9 mouse cellular contexts compared by ENCODE assay signal in the genomic region with DNA sequence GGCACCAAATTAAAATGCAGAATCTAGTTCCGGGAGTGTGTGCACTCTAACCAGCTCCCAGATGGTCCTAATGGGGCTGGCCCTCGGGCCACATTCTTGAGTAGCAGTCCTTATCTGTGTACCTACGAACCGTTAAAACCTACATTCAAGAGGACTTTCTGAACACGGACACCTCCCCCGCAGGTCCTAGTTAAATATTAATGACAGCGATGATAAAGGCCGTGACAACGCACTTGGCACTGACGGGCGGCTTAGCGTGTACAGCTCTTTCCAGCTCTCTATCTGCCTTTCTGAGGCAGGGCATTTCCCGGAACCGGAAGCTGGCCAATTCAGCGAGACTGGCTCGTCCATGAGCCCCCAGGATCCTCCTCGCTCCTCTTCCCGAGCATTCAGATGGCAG. TPM values are rescaled to one million over a fixed set of nuclear protein-coding genes. Genes with fewer than 3 reads are reported as not detected.
DNase-seq lines count a peak whose midpoint lies in the region; ATAC-seq and TF ChIP-seq lines count a peak whose summit lies in the region.
"Had no signal": no experiment of that assay in that cellular context is flagged by ENCODE, and none has a peak within 500 bp of the region (broad histone marks: within the 10 kb centered on the region; RNA-seq: fewer than 3 reads in every experiment).

No protein-coding gene starts in this region.

- H3K36me3 ChIP-seq in intestine, embryonic 16.5 days (ENCODE audit: control insufficient read depth, insufficient read depth, low read length): no peaks in the 10 kb centered on the region
- H3K36me3 ChIP-seq in liver, postnatal 0 days (replicated peaks; ENCODE audit: insufficient read depth, low read length): no peaks in the 10 kb centered on the region
- H3K36me3 ChIP-seq in stomach, postnatal 0 days (ENCODE audit: control insufficient read depth, insufficient read depth, low read length): no peaks in the 10 kb centered on the region
- H3K36me3 ChIP-seq: embryonic facial prominence, embryonic 13.5 days had no signal

- no peak overlapping the region for H3K9ac ChIP-seq in intestine, embryonic 16.5 days (ENCODE audit: low read depth, low read length)
- 0 out of 2 replicates have a peak overlapping the region, but pooled peaks have one; percentile 3 for H3K9ac ChIP-seq in liver, postnatal 0 days (replicated peaks)
- no peak overlapping the region for H3K9ac ChIP-seq in stomach, postnatal 0 days (ENCODE audit: low read length)
- H3K9ac ChIP-seq: embryonic facial prominence, embryonic 13.5 days had no signal

- 0 out of 2 replicates have a peak overlapping the region, but pooled peaks have one; percentile 14 for H3K4me2 ChIP-seq in intestine, embryonic 16.5 days (ENCODE audit: low read depth, low read length)
- H3K4me2 ChIP-seq in liver, postnatal 0 days (ENCODE audit: low read depth, low read length): peak overlapping the region; percentile 50
- peak overlapping the region; percentile 32; the same call in 1 of the 2 replicates for H3K4me2 ChIP-seq in stomach, postnatal 0 days (replicated peaks; ENCODE audit: low read depth)
- H3K4me2 ChIP-seq: embryonic facial prominence, embryonic 13.5 days had no signal

- no peak overlapping the region for H3K4me3 ChIP-seq in intestine, embryonic 16.5 days (ENCODE audit: low read length)
- H3K4me3 ChIP-seq in liver, postnatal 0 days (ENCODE audit: low read depth, low read length): no peak overlapping the region
- H3K4me3 ChIP-seq in stomach, postnatal 0 days (ENCODE audit: low read depth, low read length): no peak overlapping the region
- H3K4me3 ChIP-seq in layer of hippocampus, adult 2 months: no peak overlapping the region
- H3K4me3 ChIP-seq: embryonic facial prominence, embryonic 13.5 days had no signal

- WGBS in intestine, embryonic 16.5 days: 48% methylated on average over 18 of the region's 18 CpGs
- WGBS in liver, postnatal 0 days (ENCODE audit: insufficient replicate concordance): 36% methylated on average over 18 of the region's 18 CpGs
- 41% methylated on average over 18 of the region's 18 CpGs for WGBS in stomach, postnatal 0 days

- peak; percentile 8 for DNase-seq in ovary, adult 18-20 months (ENCODE audit: low spot score)
- DNase-seq in ovary, postnatal 10 days (ENCODE audit: low spot score): no peak
- DNase-seq in liver, postnatal 0 days: peak; percentile 78
- DNase-seq in stomach, postnatal 0 days (ENCODE audit: low spot score): peak; percentile 90
- DNase-seq in spleen, adult 18-20 months: no peak
- no peak for DNase-seq in layer of hippocampus, adult 2 months (ENCODE audit: low spot score in 2 of 2)
- DNase-seq in thymus, postnatal 36 days: no peak

- no peaks in the 10 kb centered on the region for H3K9me3 ChIP-seq in intestine, embryonic 16.5 days (ENCODE audit: control insufficient read depth, low read length)
- H3K9me3 ChIP-seq in liver, postnatal 0 days (ENCODE audit: low read length): no peaks in the 10 kb centered on the region
- no peaks in the 10 kb centered on the region for H3K9me3 ChIP-seq in stomach, postnatal 0 days (ENCODE audit: control insufficient read depth, low read length)
- H3K9me3 ChIP-seq: embryonic facial prominence, embryonic 13.5 days had no signal

- H3K27ac ChIP-seq in intestine, embryonic 16.5 days (ENCODE audit: low read length): peak overlapping the region; percentile 75
- H3K27ac ChIP-seq in liver, postnatal 0 days (ENCODE audit: low read depth): peak overlapping the region; percentile 42; the same call in 1 of the 2 replicates
- peak overlapping the region; percentile 25 for H3K27ac ChIP-seq in stomach, postnatal 0 days (replicated peaks)
- H3K27ac ChIP-seq in layer of hippocampus, adult 2 months: no peak overlapping the region
- H3K27ac ChIP-seq: embryonic facial prominence, embryonic 13.5 days had no signal

- no peak for TF ChIP-seq CTCF in liver, postnatal 0 days (IDR thresholded peaks at IDR 0.05; ENCODE audit: low read depth)
- TF ChIP-seq CTCF in stomach, postnatal 0 days (IDR thresholded peaks at IDR 0.05; ENCODE audit: low read depth): no peak
- TF ChIP-seq CTCF in layer of hippocampus, adult 2 months (conservative IDR thresholded peaks at IDR 0.05): no peak

- H3K4me1 ChIP-seq in intestine, embryonic 16.5 days (ENCODE audit: control insufficient read depth, insufficient read depth, low read length): peaks cover 4% of the 10 kb centered on the region; the same call in 1 of the 2 replicates
- H3K4me1 ChIP-seq in liver, postnatal 0 days (ENCODE audit: insufficient read depth): peaks cover 3% of the 10 kb centered on the region; the same call in 1 of the 2 replicates
- no peaks in the 10 kb centered on the region for H3K4me1 ChIP-seq in stomach, postnatal 0 days (replicated peaks; ENCODE audit: control insufficient read depth, insufficient read depth)

- TF ChIP-seq EP300 in liver, postnatal 0 days (IDR thresholded peaks at IDR 0.05; ENCODE audit: low read depth): no peak
- TF ChIP-seq EP300 in stomach, postnatal 0 days (optimal IDR thresholded peaks at IDR 0.05): no peak

- ATAC-seq in intestine, embryonic 16.5 days: peak; percentile 96
- ATAC-seq in liver, postnatal 0 days: peak; percentile 92
- peak; percentile 91 for ATAC-seq in stomach, postnatal 0 days (ENCODE audit: low FRiP score, low TSS enrichment)

- H3K27me3 ChIP-seq in intestine, embryonic 16.5 days (replicated peaks; ENCODE audit: control insufficient read depth, insufficient read depth, low read length): no peaks in the 10 kb centered on the region
- no peaks in the 10 kb centered on the region for H3K27me3 ChIP-seq in liver, postnatal 0 days (ENCODE audit: insufficient read depth, low read length)
- no peaks in the 10 kb centered on the region for H3K27me3 ChIP-seq in stomach, postnatal 0 days (ENCODE audit: control insufficient read depth, insufficient read depth, low read length)

RNA-seq across cellular contexts. Expression of a gene that starts 29.9 kb away (rescaled TPM):
- 11.8 and 14.7 TPM in 2 replicates for polyA plus RNA-seq in intestine, embryonic 16.5 days (2015; fragmentation: Nextera tagmentation; extraction: Ambion mirVana)
- polyA plus RNA-seq in liver, postnatal 0 days (2015; fragmentation: Nextera tagmentation; extraction: Ambion mirVana): 2.5 and 2.9 TPM in 2 replicates
- 15.2 and 19.6 TPM in 2 replicates for polyA plus RNA-seq in stomach, postnatal 0 days (2015; fragmentation: Nextera tagmentation; extraction: Ambion mirVana)
- total RNA-seq in layer of hippocampus, adult 2 months (2021): 10 to 100 TPM; 26.2 to 27.4 TPM

Comparison
In these comparisons a context has a peak if more than half of its experiments do, and no peak if none do; other contexts are left out.
1. DNase-seq: peak in ovary, adult 18-20 months (single experiment), liver, postnatal 0 days (single experiment) and stomach, postnatal 0 days (single experiment); none in ovary, postnatal 10 days (single experiment), spleen, adult 18-20 months (0 of 2), layer of hippocampus, adult 2 months (0 of 2) and thymus, postnatal 36 days (0 of 2).
2. Peak in every context shown above with its lines, with median percentiles within 50 percentile points of each other: ATAC-seq and H3K4me2 ChIP-seq.